Mouse (Mus musculus): ENCODE data around the gene Itpr1. TPM values are rescaled to one million over a fixed set of nuclear protein-coding genes. Genes with fewer than 3 reads are reported as not detected.

Itpr1 gene
- polyA plus RNA-seq, 1 experiment from 2014 or later, result 10.2 TPM

DNA sequence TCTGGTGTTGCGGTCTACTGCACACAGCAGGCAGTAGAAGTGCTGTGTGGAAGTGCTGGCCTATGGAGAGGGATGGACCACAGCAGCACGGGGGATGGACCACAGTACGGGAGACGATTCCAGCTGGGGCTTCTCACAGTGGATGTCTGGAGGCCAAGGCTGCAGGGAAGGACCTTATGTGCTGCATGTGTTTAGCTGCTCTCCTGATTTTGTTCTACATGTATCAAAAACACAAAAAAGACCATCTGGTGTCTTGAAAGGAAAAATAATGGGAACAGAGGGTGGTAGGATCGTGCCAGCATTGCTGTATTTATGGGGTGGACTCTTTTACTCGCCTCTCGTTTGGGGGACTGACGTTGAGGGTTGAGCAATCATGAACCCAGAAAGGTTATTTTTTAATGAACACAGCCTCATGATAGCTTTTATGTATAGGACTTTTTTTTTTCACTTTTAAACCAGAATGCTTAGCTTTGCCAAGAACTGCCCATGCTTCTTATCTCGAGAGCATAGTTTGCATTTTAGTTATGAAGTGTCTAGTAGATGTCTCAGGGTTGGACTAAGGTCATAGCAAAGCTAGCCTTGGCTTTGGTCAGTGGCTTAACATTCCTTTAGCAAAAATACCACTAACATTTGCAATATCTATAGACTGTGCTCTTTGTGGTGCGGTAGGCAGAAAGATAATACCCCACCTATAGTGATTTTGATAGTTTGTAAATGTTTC, 61.6 kb downstream of the Itpr1 start:
- Histone ChIP-seq H3K4me1 (no peaks in the 10 kb centered on the region), H3K27ac (no peak overlapping the region), H3K9ac (no peak overlapping the region), H3K4me3 (replicated peaks) (no peak overlapping the region), H3K27me3 (no peaks in the 10 kb centered on the region), H3K9me3 (no peaks in the 10 kb centered on the region), H3K4me2 (no peak overlapping the region), H3K36me3 (replicated peaks) (no peaks in the 10 kb centered on the region)
- WGBS, result 78% methylated on average over 10 of the region's 10 CpGs
- no peak for ATAC-seq (ENCODE audit: low FRiP score)

DNA sequence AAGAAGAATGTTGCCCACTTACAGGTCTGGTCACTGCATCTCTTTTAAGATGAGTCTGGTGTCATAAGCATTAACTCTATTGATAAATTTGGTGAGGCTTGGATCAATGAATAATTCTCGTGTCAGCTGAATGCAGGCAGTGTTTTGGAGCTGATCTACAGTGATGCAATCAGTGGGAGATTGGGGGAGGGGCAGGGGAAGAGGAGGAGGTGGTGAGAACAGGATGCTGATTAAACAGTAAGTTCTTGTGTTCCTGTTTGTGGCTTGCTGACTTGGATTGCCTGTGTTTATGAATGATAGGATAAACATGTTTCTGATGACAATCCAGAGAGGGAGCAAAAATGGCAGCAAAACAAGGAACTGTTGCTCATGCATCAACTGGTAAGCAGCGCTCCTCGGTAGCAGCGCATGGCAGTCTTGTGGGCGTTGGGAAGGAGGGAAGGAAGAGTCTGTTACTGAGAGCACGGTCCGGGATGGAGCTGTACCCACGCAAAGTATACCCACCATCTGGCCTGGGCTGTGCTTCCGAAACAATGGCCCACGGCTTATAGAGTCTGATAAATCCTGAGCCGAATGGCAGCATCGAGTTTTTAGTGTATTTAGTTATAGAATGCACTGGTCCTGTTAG, 64.1 kb downstream of the Itpr1 start:
- H3K4me3 ChIP-seq (replicated peaks), result no peak overlapping the region
- no peaks in the 10 kb centered on the region for H3K9me3 ChIP-seq
- H3K4me1 ChIP-seq, result no peaks in the 10 kb centered on the region
- no peak overlapping the region for H3K9ac ChIP-seq
- H3K36me3 ChIP-seq (replicated peaks), result no peaks in the 10 kb centered on the region
- H3K4me2 ChIP-seq, result no peak overlapping the region
- no peak overlapping the region for H3K27ac ChIP-seq
- whole genome bisulfite sequencing, result 90% methylated on average over 12 of the region's 12 CpGs
- no peak for ATAC-seq (ENCODE audit: low FRiP score)
- no peaks in the 10 kb centered on the region for H3K27me3 ChIP-seq

DNA sequence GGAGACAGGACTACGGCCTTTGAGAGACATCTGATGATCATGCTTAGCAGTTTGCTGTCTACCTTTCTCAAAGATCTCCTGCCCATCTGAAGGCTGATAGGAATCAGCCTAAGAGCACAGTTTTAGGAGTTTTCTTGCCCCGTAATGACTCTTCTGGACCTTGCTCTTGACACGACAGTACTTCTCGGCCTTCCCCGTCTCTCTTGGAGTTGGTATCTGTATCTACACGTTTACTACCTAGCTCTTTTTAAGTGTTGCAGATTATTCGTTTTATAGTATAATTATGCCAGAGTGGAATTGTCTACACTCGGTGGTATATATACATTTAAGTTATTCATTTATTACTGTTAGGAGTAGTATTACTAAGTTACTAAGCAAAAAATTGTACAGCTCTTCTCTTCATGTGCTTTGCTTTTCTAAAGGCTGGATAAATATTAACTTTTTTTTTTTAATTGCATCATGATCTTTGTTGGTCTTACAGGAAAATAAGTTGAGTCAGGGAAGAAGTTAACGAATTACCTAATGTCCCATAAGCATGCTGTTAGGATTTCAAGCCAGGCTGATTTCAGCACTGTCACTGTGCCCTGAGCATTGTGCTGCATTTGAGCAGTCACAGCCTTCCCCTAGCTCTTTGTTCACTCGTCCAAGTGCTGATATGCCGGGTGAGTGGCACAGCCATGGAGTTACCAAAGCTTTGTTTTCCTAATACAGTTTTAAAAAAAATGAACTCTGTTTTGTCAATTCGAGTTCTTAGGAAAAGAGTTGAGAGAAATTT, 64.9 kb downstream of the Itpr1 start:
- WGBS, result 84% methylated on average over 12 of the region's 12 CpGs
- Histone ChIP-seq H3K27ac (no peak overlapping the region), H3K36me3 (replicated peaks) (no peaks in the 10 kb centered on the region), H3K9ac (no peak overlapping the region), H3K9me3 (no peaks in the 10 kb centered on the region), H3K27me3 (no peaks in the 10 kb centered on the region), H3K4me3 (replicated peaks) (no peak overlapping the region), H3K4me2 (no peak overlapping the region), H3K4me1 (no peaks in the 10 kb centered on the region)
- ATAC-seq (ENCODE audit: low FRiP score), result no peak

DNA sequence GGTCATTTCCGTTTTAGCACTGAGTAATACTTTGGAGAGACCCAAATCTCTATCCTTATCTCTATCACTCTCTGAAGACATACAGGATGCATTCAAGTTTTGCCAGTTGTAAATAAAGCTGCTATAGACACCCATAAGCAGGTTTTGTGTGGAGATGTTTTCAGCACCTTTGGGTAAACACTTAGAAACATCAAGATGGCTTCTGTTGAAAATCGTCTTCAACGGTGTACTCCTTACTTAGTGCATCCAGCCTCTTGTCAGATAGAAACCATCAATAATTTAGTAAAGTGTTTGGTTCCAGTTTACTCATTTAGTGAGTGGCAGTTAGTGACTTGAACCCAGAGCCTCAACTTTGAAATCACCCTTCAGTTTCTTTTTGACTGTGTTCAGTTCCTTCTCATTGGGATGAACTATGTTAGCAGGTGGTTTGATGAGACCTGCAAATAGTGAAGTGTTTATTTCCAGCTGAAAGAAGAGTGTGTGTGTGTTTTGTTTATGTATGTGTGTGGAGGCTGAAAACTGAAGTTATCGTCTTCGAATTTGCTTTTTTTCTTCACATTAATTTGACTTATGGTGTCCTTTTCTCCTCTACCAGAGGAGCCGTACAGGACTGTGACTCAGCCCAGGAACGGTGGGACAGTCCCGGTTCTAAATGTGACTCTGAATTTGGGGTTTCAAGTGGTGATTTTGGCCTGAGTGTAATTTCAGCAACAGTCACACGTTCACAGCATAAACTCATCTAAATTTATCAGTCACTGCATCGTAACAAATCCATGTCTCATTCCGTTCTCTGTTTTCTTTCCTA, 66.1 kb downstream of the Itpr1 start:
- Histone ChIP-seq H3K27ac (no peak overlapping the region), H3K4me1 (no peaks in the 10 kb centered on the region), H3K9me3 (no peaks in the 10 kb centered on the region), H3K27me3 (no peaks in the 10 kb centered on the region), H3K36me3 (replicated peaks) (no peaks in the 10 kb centered on the region), H3K4me2 (no peak overlapping the region), H3K9ac (no peak overlapping the region), H3K4me3 (replicated peaks) (no peak overlapping the region)
- 96% methylated on average over 11 of the region's 11 CpGs for WGBS
- ATAC-seq (ENCODE audit: low FRiP score), result no peak

DNA sequence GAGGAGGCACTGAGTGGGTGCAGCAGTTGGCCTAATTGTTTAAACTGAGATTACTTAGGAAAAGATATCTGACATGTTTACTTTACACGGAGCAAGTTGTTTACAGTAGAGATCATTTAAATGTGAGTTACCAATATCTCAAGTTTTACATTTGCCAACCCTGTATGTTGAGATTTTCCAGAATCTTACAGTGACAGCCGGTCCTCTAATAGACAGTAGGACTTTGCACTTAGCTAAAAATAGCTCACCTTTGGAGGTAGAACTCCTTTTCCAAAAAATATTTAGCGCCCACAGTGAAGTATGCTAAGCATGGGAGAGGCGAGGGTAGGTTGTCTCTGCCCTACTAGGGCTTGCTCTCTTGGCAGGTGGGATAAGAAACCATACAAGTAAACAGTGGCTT, 69.2 kb downstream of the Itpr1 start:
- H3K4me3 ChIP-seq (replicated peaks), result no peak overlapping the region
- no peak overlapping the region for H3K4me2 ChIP-seq
- no peaks in the 10 kb centered on the region for H3K4me1 ChIP-seq
- no peaks in the 10 kb centered on the region for H3K36me3 ChIP-seq (replicated peaks)
- H3K9ac ChIP-seq, result no peak overlapping the region
- no peaks in the 10 kb centered on the region for H3K27me3 ChIP-seq
- no peak for ATAC-seq (ENCODE audit: low FRiP score)
- no peaks in the 10 kb centered on the region for H3K9me3 ChIP-seq
- WGBS, result 86% methylated on average over 4 of the region's 4 CpGs
- no peak overlapping the region for H3K27ac ChIP-seq

DNA sequence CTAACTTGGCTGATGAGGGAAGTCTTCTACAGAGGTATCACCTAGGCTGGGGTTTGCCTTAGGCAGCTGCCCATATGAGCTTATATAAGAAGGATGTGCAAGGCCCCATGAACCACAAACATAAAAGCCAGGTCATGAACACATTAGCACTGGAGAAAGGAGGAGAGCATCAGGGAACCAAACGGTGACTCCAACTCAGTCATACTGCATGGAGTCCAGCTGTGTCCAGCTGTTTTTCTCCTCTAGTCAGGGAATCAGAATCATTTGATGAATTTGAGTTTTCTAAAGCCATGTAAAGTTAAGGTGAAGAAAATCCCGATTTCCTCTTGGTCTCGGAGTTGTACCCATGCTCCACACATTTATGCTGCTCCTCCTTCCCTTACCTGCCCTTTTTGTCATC, 69.7 kb downstream of the Itpr1 start:
- no peaks in the 10 kb centered on the region for H3K9me3 ChIP-seq
- no peaks in the 10 kb centered on the region for H3K36me3 ChIP-seq (replicated peaks)
- H3K4me3 ChIP-seq (replicated peaks), result no peak overlapping the region
- no peaks in the 10 kb centered on the region for H3K27me3 ChIP-seq
- H3K9ac ChIP-seq, result no peak overlapping the region
- H3K27ac ChIP-seq, result no peak overlapping the region
- no peak overlapping the region for H3K4me2 ChIP-seq
- WGBS, result 91% methylated on average over 3 of the region's 3 CpGs
- no peaks in the 10 kb centered on the region for H3K4me1 ChIP-seq
- no peak for ATAC-seq (ENCODE audit: low FRiP score)

DNA sequence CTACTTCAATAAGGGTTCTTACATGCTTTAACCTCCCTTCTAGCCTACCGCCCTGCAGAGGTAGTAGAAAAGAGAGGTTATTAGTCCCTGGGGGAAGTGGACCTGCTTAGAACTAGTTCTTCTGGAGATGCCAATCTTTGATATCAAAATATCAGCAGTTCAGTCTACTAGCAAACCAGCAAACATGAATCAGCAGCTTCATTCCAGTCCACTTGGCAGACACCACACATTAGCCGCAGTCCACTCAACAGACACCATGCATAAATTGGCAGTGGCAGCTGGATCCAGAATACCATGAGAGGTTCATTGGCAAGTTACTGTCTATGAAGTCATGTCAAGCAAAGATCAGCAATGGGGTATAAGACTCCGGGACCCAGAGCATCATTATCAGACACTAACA, 71.8 kb downstream of the Itpr1 start:
- Histone ChIP-seq H3K27me3 (no peaks in the 10 kb centered on the region), H3K36me3 (replicated peaks) (no peaks in the 10 kb centered on the region), H3K9ac (no peak overlapping the region), H3K9me3 (no peaks in the 10 kb centered on the region), H3K4me1 (no peaks in the 10 kb centered on the region), H3K4me3 (replicated peaks) (no peak overlapping the region), H3K27ac (no peak overlapping the region), H3K4me2 (no peak overlapping the region)
- 94% methylated on average over 3 of the region's 3 CpGs for WGBS
- no peak for ATAC-seq (ENCODE audit: low FRiP score)

DNA sequence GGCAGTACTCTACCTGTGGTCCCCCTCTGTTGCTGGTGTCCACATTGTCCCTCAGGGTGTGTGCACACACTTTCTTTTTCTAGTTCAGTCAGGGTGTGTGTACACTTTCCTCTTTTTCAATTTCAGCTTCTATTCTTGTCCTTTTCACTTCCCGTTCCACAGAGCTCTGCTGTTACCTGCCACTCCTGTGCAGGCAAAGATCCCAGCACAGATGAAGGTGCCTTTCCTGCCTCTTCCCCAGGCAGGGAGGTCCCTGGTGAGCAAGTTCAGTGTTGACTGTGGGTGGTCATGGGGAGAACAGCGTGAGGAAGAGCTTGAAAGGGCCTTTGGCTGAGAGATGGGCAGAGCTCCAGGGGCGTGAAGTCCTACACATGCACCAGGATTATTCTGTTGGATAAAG, 76.1 kb downstream of the Itpr1 start:
- no peaks in the 10 kb centered on the region for H3K36me3 ChIP-seq (replicated peaks)
- no peaks in the 10 kb centered on the region for H3K27me3 ChIP-seq
- no peak overlapping the region for H3K9ac ChIP-seq
- no peak overlapping the region for H3K27ac ChIP-seq
- 77% methylated on average over 3 of the region's 3 CpGs for WGBS
- no peak overlapping the region for H3K4me3 ChIP-seq (replicated peaks)
- no peak for ATAC-seq (ENCODE audit: low FRiP score)
- H3K9me3 ChIP-seq, result no peaks in the 10 kb centered on the region
- H3K4me2 ChIP-seq, result no peak overlapping the region
- H3K4me1 ChIP-seq, result no peaks in the 10 kb centered on the region

DNA sequence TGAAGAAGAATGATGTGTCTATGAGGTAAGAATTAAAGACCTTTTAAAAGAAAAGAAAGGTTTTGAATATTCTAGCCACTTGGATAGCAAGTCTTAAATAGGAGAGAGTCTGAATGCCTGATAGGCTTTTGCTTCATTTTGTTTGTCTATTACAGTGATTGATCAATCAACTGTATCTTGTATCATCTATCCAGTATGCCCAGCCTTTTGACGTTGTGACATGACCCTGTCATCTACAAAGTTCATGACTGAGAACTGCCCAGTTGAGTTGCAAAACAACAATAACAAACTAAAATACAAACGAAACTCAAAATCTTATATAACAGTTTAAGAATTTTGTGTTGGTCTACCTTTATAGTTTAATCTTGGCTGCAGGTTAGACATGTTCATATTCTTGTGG, 78.1 kb downstream of the Itpr1 start:
- Histone ChIP-seq H3K9ac (no peak overlapping the region), H3K36me3 (replicated peaks) (no peaks in the 10 kb centered on the region), H3K9me3 (no peaks in the 10 kb centered on the region), H3K4me1 (no peaks in the 10 kb centered on the region), H3K4me3 (replicated peaks) (no peak overlapping the region), H3K27me3 (no peaks in the 10 kb centered on the region), H3K4me2 (no peak overlapping the region), H3K27ac (no peak overlapping the region)
- ATAC-seq (ENCODE audit: low FRiP score), result no peak
- 86% methylated on average over 2 of the region's 2 CpGs for WGBS

DNA sequence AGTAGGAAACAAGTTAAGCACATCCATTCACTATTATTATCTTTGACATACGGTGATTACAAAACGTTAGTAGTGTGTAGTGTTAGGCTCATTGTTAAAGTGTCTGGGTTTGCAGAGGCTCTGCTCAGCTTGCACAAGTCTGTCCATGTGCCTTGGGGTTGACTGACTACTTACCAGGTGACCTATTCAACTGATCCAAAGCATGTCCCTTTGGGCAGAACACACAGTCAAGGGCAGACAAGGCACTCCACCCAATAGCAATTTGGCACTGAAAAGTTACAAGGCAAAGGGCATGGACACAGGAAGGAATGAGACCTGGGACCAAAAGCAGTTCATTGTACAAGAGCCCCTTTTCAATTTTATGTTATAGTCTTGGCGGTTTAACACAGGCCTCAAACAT, 78.7 kb downstream of the Itpr1 start:
- WGBS, result 86% methylated on average over 3 of the region's 3 CpGs
- no peak overlapping the region for H3K4me3 ChIP-seq (replicated peaks)
- H3K27ac ChIP-seq, result no peak overlapping the region
- no peaks in the 10 kb centered on the region for H3K27me3 ChIP-seq
- no peaks in the 10 kb centered on the region for H3K9me3 ChIP-seq
- no peaks in the 10 kb centered on the region for H3K4me1 ChIP-seq
- no peaks in the 10 kb centered on the region for H3K36me3 ChIP-seq (replicated peaks)
- no peak overlapping the region for H3K4me2 ChIP-seq
- H3K9ac ChIP-seq, result no peak overlapping the region
- no peak for ATAC-seq (ENCODE audit: low FRiP score)

DNA sequence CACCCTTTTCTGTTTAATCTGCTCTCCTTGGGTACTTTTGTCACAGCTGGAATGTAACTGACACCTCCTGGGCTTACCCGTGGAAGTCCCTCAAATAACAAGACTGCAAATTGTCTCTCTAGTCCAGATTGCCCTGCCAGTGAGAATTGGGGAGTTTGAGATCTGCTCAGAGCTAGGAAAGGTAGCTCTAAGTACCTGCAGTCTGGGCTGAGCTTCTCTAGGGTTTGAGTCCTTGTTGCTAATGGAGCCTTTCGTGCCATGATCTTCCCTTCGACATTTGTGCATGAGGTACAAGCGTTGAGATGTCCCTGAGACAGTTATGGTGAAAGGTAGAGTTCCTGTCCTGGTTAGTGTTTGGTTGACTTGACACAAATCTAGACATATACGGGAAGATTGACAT, 89.0 kb downstream of the Itpr1 start:
- Histone ChIP-seq H3K4me1 (no peaks in the 10 kb centered on the region), H3K9ac (no peak overlapping the region), H3K36me3 (replicated peaks) (no peaks in the 10 kb centered on the region), H3K4me3 (replicated peaks) (no peak overlapping the region), H3K27ac (no peak overlapping the region), H3K9me3 (no peaks in the 10 kb centered on the region), H3K4me2 (no peak overlapping the region), H3K27me3 (no peaks in the 10 kb centered on the region)
- ATAC-seq (ENCODE audit: low FRiP score), result no peak
- 80% methylated on average over 5 of the region's 5 CpGs for WGBS

All from forebrain, embryonic 12.5 days (tissue).